Mouse (Mus musculus): ENCODE results near the gene Otop2. TPM values are rescaled to one million over a fixed set of nuclear protein-coding genes. Genes with fewer than 3 reads are reported as not detected.

Gene Otop2
- polyA plus RNA-seq, 1 experiment from 2014 or later = not detected

GRCm38 (mm10) chr11:115289885-115290284 is 17.1 kb upstream of the Otop2 start:
- H3K4me1 ChIP-seq (ENCODE audit: control insufficient read depth, insufficient read depth, low read length) = no peaks in the 10 kb centered on the region
- H3K9me3 ChIP-seq (ENCODE audit: control insufficient read depth, low read length) = no peaks in the 10 kb centered on the region
- no peak for DNase-seq
- H3K4me2 ChIP-seq (ENCODE audit: low read length) = no peak overlapping the region
- H3K27me3 ChIP-seq (ENCODE audit: control insufficient read depth, insufficient read depth, low read length) = no peaks in the 10 kb centered on the region
- no peak overlapping the region for H3K27ac ChIP-seq (replicated peaks; ENCODE audit: low read depth, low read length)
- H3K36me3 ChIP-seq (ENCODE audit: control insufficient read depth, insufficient read depth, low read length) = no peaks in the 10 kb centered on the region
- H3K9ac ChIP-seq (replicated peaks; ENCODE audit: low read length) = no peak overlapping the region
- no peak overlapping the region for H3K4me3 ChIP-seq (replicated peaks; ENCODE audit: low read depth, low read length)
- WGBS = 83% methylated on average over 8 of the region's 8 CpGs
- ATAC-seq (ENCODE audit: low FRiP score, low TSS enrichment) = no peak

- H3K27ac ChIP-seq (replicated peaks; ENCODE audit: low read depth, low read length) = no peak overlapping the region
- H3K27me3 ChIP-seq (ENCODE audit: control insufficient read depth, insufficient read depth, low read length) = no peaks in the 10 kb centered on the region
- no peaks in the 10 kb centered on the region for H3K9me3 ChIP-seq (ENCODE audit: control insufficient read depth, low read length)
- ATAC-seq (ENCODE audit: low FRiP score, low TSS enrichment) = no peak
- no peak for DNase-seq
- H3K4me1 ChIP-seq (ENCODE audit: control insufficient read depth, insufficient read depth, low read length) = no peaks in the 10 kb centered on the region
- H3K36me3 ChIP-seq (ENCODE audit: control insufficient read depth, insufficient read depth, low read length) = no peaks in the 10 kb centered on the region
- WGBS = 91% methylated on average over 1 of the region's 1 CpGs
- no peak overlapping the region for H3K4me3 ChIP-seq (replicated peaks; ENCODE audit: low read depth, low read length)
- H3K4me2 ChIP-seq (ENCODE audit: low read length) = no peak overlapping the region
- H3K9ac ChIP-seq (replicated peaks; ENCODE audit: low read length) = no peak overlapping the region
These were observed 16.6 kb upstream of the Otop2 start for GRCm38 (mm10) chr11:115290314-115290713.

- no peak overlapping the region for H3K4me2 ChIP-seq (ENCODE audit: low read length)
- ATAC-seq (ENCODE audit: low FRiP score, low TSS enrichment) (no peak), DNase-seq (no peak)
- H3K27me3 ChIP-seq (ENCODE audit: control insufficient read depth, insufficient read depth, low read length) = no peaks in the 10 kb centered on the region
- WGBS = 88% methylated on average over 6 of the region's 6 CpGs
- no peak overlapping the region for H3K27ac ChIP-seq (replicated peaks; ENCODE audit: low read depth, low read length)
- H3K9me3 ChIP-seq (ENCODE audit: control insufficient read depth, low read length) = no peaks in the 10 kb centered on the region
- H3K4me1 ChIP-seq (ENCODE audit: control insufficient read depth, insufficient read depth, low read length) = no peaks in the 10 kb centered on the region
- no peak overlapping the region for H3K4me3 ChIP-seq (replicated peaks; ENCODE audit: low read depth, low read length)
- no peak overlapping the region for H3K9ac ChIP-seq (replicated peaks; ENCODE audit: low read length)
- H3K36me3 ChIP-seq (ENCODE audit: control insufficient read depth, insufficient read depth, low read length) = no peaks in the 10 kb centered on the region
These were observed 16.0 kb upstream of the Otop2 start for GRCm38 (mm10) chr11:115290919-115291318.

GRCm38 (mm10) chr11:115291503-115291902 is 15.5 kb upstream of the Otop2 start:
- no peak overlapping the region for H3K4me3 ChIP-seq (replicated peaks; ENCODE audit: low read depth, low read length)

GRCm38 (mm10) chr11:115292631-115293375 is 14.2 kb upstream of the Otop2 start:
- Histone ChIP-seq H3K4me2 (ENCODE audit: low read length) (no peak overlapping the region), H3K9me3 (ENCODE audit: control insufficient read depth, low read length) (no peaks in the 10 kb centered on the region), H3K27ac (replicated peaks; ENCODE audit: low read depth, low read length) (no peak overlapping the region), H3K36me3 (ENCODE audit: control insufficient read depth, insufficient read depth, low read length) (no peaks in the 10 kb centered on the region), H3K4me3 (replicated peaks; ENCODE audit: low read depth, low read length) (no peak overlapping the region), H3K27me3 (ENCODE audit: control insufficient read depth, insufficient read depth, low read length) (no peaks in the 10 kb centered on the region; the same call in 1 of the 2 replicates), H3K4me1 (ENCODE audit: control insufficient read depth, insufficient read depth, low read length) (0 out of 2 replicates have a peak, but pooled peaks cover 8% of the 10 kb centered on the region), H3K9ac (replicated peaks; ENCODE audit: low read length) (no peak overlapping the region)
- DNase-seq (no peak), ATAC-seq (ENCODE audit: low FRiP score, low TSS enrichment) (no peak)
- 72% methylated on average over 14 of the region's 14 CpGs for WGBS

More at GRCm38 (mm10) chr11:115291503-115291902, 15.5 kb upstream of the Otop2 start:
- no peak overlapping the region for H3K4me2 ChIP-seq (ENCODE audit: low read length)
- H3K9ac ChIP-seq (replicated peaks; ENCODE audit: low read length) = no peak overlapping the region
- no peaks in the 10 kb centered on the region for H3K9me3 ChIP-seq (ENCODE audit: control insufficient read depth, low read length)
- H3K27ac ChIP-seq (replicated peaks; ENCODE audit: low read depth, low read length) = no peak overlapping the region
- DNase-seq = no peak
- ATAC-seq (ENCODE audit: low FRiP score, low TSS enrichment) = no peak
- 73% methylated on average over 10 of the region's 10 CpGs for WGBS
- H3K36me3 ChIP-seq (ENCODE audit: control insufficient read depth, insufficient read depth, low read length) = no peaks in the 10 kb centered on the region
- H3K4me1 ChIP-seq (ENCODE audit: control insufficient read depth, insufficient read depth, low read length) = no peaks in the 10 kb centered on the region
- H3K27me3 ChIP-seq (ENCODE audit: control insufficient read depth, insufficient read depth, low read length) = no peaks in the 10 kb centered on the region; the same call in 1 of the 2 replicates

GRCm38 (mm10) chr11:115295939-115296338 is 11.0 kb upstream of the Otop2 start:
- H3K27me3 ChIP-seq (ENCODE audit: control insufficient read depth, insufficient read depth, low read length) = no peaks in the 10 kb centered on the region; the same call in 1 of the 2 replicates
- ATAC-seq (ENCODE audit: low FRiP score, low TSS enrichment) (no peak), DNase-seq (no peak)
- no peaks in the 10 kb centered on the region for H3K9me3 ChIP-seq (ENCODE audit: control insufficient read depth, low read length)
- H3K4me3 ChIP-seq (replicated peaks; ENCODE audit: low read depth, low read length) = no peak overlapping the region
- no peak overlapping the region for H3K27ac ChIP-seq (replicated peaks; ENCODE audit: low read depth, low read length)
- H3K9ac ChIP-seq (replicated peaks; ENCODE audit: low read length) = no peak overlapping the region
- WGBS = 90% methylated on average over 11 of the region's 11 CpGs
- H3K36me3 ChIP-seq (ENCODE audit: control insufficient read depth, insufficient read depth, low read length) = no peaks in the 10 kb centered on the region
- H3K4me1 ChIP-seq (ENCODE audit: control insufficient read depth, insufficient read depth, low read length) = 0 out of 2 replicates have a peak, but pooled peaks cover 8% of the 10 kb centered on the region
- H3K4me2 ChIP-seq (ENCODE audit: low read length) = no peak overlapping the region

- Histone ChIP-seq H3K9ac (replicated peaks; ENCODE audit: low read length) (peak overlapping the region; percentile 62), H3K4me2 (ENCODE audit: low read length) (peak overlapping the region; percentile 78), H3K4me1 (ENCODE audit: control insufficient read depth, insufficient read depth, low read length) (0 out of 2 replicates have a peak, but pooled peaks cover 8% of the 10 kb centered on the region), H3K9me3 (ENCODE audit: control insufficient read depth, low read length) (no peaks in the 10 kb centered on the region), H3K36me3 (ENCODE audit: control insufficient read depth, insufficient read depth, low read length) (no peaks in the 10 kb centered on the region), H3K4me3 (replicated peaks; ENCODE audit: low read depth, low read length) (peak overlapping the region; percentile 50), H3K27me3 (ENCODE audit: control insufficient read depth, insufficient read depth, low read length) (no peaks in the 10 kb centered on the region; the same call in 1 of the 2 replicates), H3K27ac (replicated peaks; ENCODE audit: low read depth, low read length) (no peak overlapping the region)
- no peak for ATAC-seq (ENCODE audit: low FRiP score, low TSS enrichment)
- no peak for DNase-seq
- 54% methylated on average over 21 of the region's 21 CpGs for WGBS
These were observed 10.3 kb upstream of the Otop2 start for GRCm38 (mm10) chr11:115296471-115297210.

GRCm38 (mm10) chr11:115297214-115297826 is 9.6 kb upstream of the Otop2 start, which contains the start of gene Fads6:
TSS of gene Fads6 (minus strand) at chr11:115297663.
- H3K27ac ChIP-seq (replicated peaks; ENCODE audit: low read depth, low read length) = peak within 1 kb of the TSS; percentile 49; the same call in 1 of the 2 replicates
- H3K9ac ChIP-seq (replicated peaks; ENCODE audit: low read length) = peak within 1 kb of the TSS; percentile 62
- no peaks in the 10 kb centered on the region for H3K36me3 ChIP-seq (ENCODE audit: control insufficient read depth, insufficient read depth, low read length)
- H3K9me3 ChIP-seq (ENCODE audit: control insufficient read depth, low read length) = no peaks in the 10 kb centered on the region
- H3K4me2 ChIP-seq (ENCODE audit: low read length) = peak within 1 kb of the TSS; percentile 78
- under 1% methylated on average over 44 of the region's 44 CpGs for WGBS
- ATAC-seq (ENCODE audit: low FRiP score, low TSS enrichment) (peak; percentile 67; the same call in 1 of the 2 replicates), DNase-seq (peak; percentile 83)
- H3K4me1 ChIP-seq (ENCODE audit: control insufficient read depth, insufficient read depth, low read length) = 0 out of 2 replicates have a peak, but pooled peaks cover 8% of the 10 kb centered on the region
- H3K27me3 ChIP-seq (ENCODE audit: control insufficient read depth, insufficient read depth, low read length) = no peaks in the 10 kb centered on the region; the same call in 1 of the 2 replicates
- H3K4me3 ChIP-seq (replicated peaks; ENCODE audit: low read depth, low read length) = peak within 1 kb of the TSS; percentile 50

Data from midbrain, embryonic 14.5 days (tissue).